Mouse (Mus musculus) olfactory bulb, adult 2 months (tissue): ENCODE measurements around the gene Mlxip.

Experiments
- CTCF ChIP-seq: fragments of 200-500 bp; IDR thresholded peaks from 2 replicates; pipeline ENCODE4 v1.5.1; 2012; ENCODE audit warnings: low read depth, mild to moderate bottlenecking, low read length, moderate library complexity; ENCODE audit not compliant: insufficient read depth
- POLR2A ChIP-seq: fragments of 200-500 bp; IDR thresholded peaks from 2 replicates; pipeline ENCODE4 v1.6.1; 2012; ENCODE audit warnings: mild to moderate bottlenecking, low read depth, low read length, moderate library complexity; ENCODE audit not compliant: insufficient read depth

DNA sequence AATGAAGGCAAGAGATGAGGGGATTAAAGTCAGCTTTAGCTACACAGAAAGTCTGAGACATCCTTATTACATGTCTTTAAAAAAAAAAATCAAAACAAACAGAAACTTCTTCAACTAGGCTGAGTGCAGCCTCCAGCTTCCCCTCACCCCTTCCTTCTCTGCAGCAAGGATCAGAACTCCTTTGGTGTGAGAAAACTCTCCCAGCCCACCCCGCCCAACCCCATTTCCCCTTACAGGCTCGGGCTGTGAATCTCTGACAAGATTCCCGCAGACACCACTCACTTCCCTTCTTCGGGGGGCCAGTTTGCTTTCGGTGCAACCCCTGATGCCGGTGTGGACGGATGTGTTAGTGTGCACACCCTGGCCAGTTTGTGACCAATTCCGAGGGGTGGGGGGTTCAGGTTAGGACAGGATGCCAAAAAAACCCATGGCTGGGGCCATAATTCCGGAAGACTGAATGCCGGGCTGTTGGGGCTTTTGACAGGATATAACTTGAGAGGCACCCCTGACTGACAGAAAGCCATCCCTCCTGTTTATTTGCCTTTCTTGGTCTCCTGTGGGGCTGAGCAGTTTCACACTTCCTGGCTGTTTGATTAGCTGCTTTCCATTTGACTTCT, 76.3 kb downstream of the Mlxip start:
- no peak for TF ChIP-seq POLR2A
- TF ChIP-seq CTCF: no peak
